21 mouse cellular contexts compared by ENCODE assay signal in the genomic region with DNA sequence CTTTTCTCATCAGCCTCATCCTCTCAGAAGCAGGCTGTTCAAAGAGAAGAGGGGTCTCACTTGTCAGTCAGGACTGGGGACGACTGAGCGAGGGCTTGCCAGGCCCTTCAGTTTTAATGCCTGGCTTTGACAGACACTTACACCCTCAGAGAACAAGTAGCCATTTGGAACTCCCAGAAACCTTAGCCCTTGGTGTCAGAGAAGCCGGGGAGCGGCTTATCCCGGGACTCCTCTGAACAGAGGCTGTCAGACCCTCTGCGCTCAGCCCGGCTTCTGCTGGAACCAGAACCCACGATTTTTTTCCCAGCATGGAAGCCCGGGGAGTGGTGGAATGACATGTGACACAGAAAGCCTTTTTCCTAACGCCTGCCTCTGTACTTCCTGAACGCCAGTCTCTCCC. TPM values are rescaled to one million over a fixed set of nuclear protein-coding genes. Genes with fewer than 3 reads are reported as not detected.
A peak's percentile ranks its signal among the peaks of the same experiment; 100 is the strongest.
DNase-seq lines count a peak whose midpoint lies in the region; ATAC-seq lines count a peak whose summit lies in the region.
"Had no signal": no experiment of that assay in that cellular context is flagged by ENCODE, and none has a peak within 500 bp of the region (broad histone marks: within the 10 kb centered on the region; RNA-seq: fewer than 3 reads in every experiment).

No protein-coding gene starts in this region.

- no peak overlapping the region for H3K27ac ChIP-seq in heart, embryonic 11.5 days (ENCODE audit: low read depth, low read length)
- H3K27ac ChIP-seq in midbrain, embryonic 10.5 days (replicated peaks), result peak overlapping the region; percentile 74; the same call in 1 of the 2 replicates
- no peak overlapping the region for H3K27ac ChIP-seq in midbrain, embryonic 16.5 days (ENCODE audit: low read length)
- no peak overlapping the region for H3K27ac ChIP-seq in embryonic facial prominence, embryonic 10.5 days (replicated peaks)
- H3K27ac ChIP-seq: embryonic facial prominence, embryonic 15.5 days; liver, embryonic 15.5 days had no signal

- H3K27me3 ChIP-seq in heart, embryonic 11.5 days (ENCODE audit: control insufficient read depth, insufficient read depth, low read length), result no peaks in the 10 kb centered on the region
- peaks cover 42% of the 10 kb centered on the region for H3K27me3 ChIP-seq in midbrain, embryonic 10.5 days (ENCODE audit: low read depth, poor library complexity, severe bottlenecking)
- peaks cover 5% of the 10 kb centered on the region; the same call in 1 of the 2 replicates for H3K27me3 ChIP-seq in midbrain, embryonic 16.5 days (ENCODE audit: control insufficient read depth, insufficient read depth, low read depth, low read length)
- H3K27me3 ChIP-seq in embryonic facial prominence, embryonic 10.5 days (replicated peaks; ENCODE audit: low read depth, poor library complexity, severe bottlenecking), result peaks cover 59% of the 10 kb centered on the region
- H3K27me3 ChIP-seq: heart, embryonic 12.5 days had no signal

- WGBS in heart, embryonic 11.5 days (ENCODE audit: insufficient replicate concordance), result 48% methylated on average over 11 of the region's 11 CpGs
- WGBS in midbrain, embryonic 10.5 days, result 36% methylated on average over 11 of the region's 11 CpGs
- 25% methylated on average over 11 of the region's 11 CpGs for WGBS in midbrain, embryonic 16.5 days
- 25% methylated on average over 11 of the region's 11 CpGs for WGBS in embryonic facial prominence, embryonic 10.5 days

- DNase-seq in heart, adult 11 months, result peak; percentile 87
- DNase-seq in midbrain, embryonic 10.5 days (ENCODE audit: low spot score), result peak; percentile 33
- DNase-seq in R1 (ENCODE audit: low read depth, low spot score), result peak; percentile 22
- DNase-seq in embryonic facial prominence, embryonic 10.5 days (ENCODE audit: low spot score), result peak; percentile 48
- DNase-seq in kidney, postnatal 36 days, result no peak
- DNase-seq in ovary, postnatal 10 days (ENCODE audit: low spot score), result no peak
- DNase-seq: adrenal gland, postnatal 25 days; B cell, adult 2 months; cerebellum, adult 11 months; cerebellum, adult 9-11 months; heart, postnatal 10 days; kidney, postnatal 25 days; liver; lung, postnatal 10 days; right cerebral cortex, postnatal 14 days had no signal

- no peak for ATAC-seq in heart, embryonic 11.5 days (replicated peaks; ENCODE audit: insufficient number of reproducible peaks, low FRiP score, low TSS enrichment)
- ATAC-seq in midbrain, embryonic 16.5 days, result no peak
- ATAC-seq: intestine, postnatal 0 days had no signal

- no peak overlapping the region; the same call in 1 of the 2 replicates for H3K9ac ChIP-seq in heart, embryonic 11.5 days (ENCODE audit: low read depth, low read length)
- H3K9ac ChIP-seq in midbrain, embryonic 16.5 days (ENCODE audit: low read depth, low read length), result no peak overlapping the region
- H3K9ac ChIP-seq: embryonic facial prominence, embryonic 15.5 days; heart, embryonic 12.5 days; liver, embryonic 15.5 days had no signal

- no peak overlapping the region for H3K4me3 ChIP-seq in heart, embryonic 11.5 days (ENCODE audit: low read depth, low read length)
- no peak overlapping the region for H3K4me3 ChIP-seq in midbrain, embryonic 10.5 days
- no peak overlapping the region for H3K4me3 ChIP-seq in midbrain, embryonic 16.5 days (ENCODE audit: low read depth, low read length)
- H3K4me3 ChIP-seq in embryonic facial prominence, embryonic 10.5 days, result no peak overlapping the region
- H3K4me3 ChIP-seq: embryonic facial prominence, embryonic 15.5 days; heart, embryonic 12.5 days; liver, embryonic 15.5 days had no signal

- H3K4me2 ChIP-seq in heart, embryonic 11.5 days, result no peak overlapping the region
- no peak overlapping the region for H3K4me2 ChIP-seq in midbrain, embryonic 16.5 days (ENCODE audit: low read length)
- H3K4me2 ChIP-seq: embryonic facial prominence, embryonic 15.5 days; liver, embryonic 15.5 days had no signal

- H3K4me1 ChIP-seq in heart, embryonic 11.5 days (ENCODE audit: control insufficient read depth, insufficient read depth, low read length), result peaks cover 20% of the 10 kb centered on the region
- H3K4me1 ChIP-seq in midbrain, embryonic 10.5 days, result peaks cover 71% of the 10 kb centered on the region
- H3K4me1 ChIP-seq in midbrain, embryonic 16.5 days (ENCODE audit: control insufficient read depth, insufficient read depth, low read length), result peaks cover 36% of the 10 kb centered on the region
- peaks cover 62% of the 10 kb centered on the region for H3K4me1 ChIP-seq in embryonic facial prominence, embryonic 10.5 days

- H3K36me3 ChIP-seq in heart, embryonic 11.5 days (ENCODE audit: control insufficient read depth, insufficient read depth, low read length), result no peaks in the 10 kb centered on the region
- no peaks in the 10 kb centered on the region for H3K36me3 ChIP-seq in midbrain, embryonic 10.5 days
- no peaks in the 10 kb centered on the region for H3K36me3 ChIP-seq in midbrain, embryonic 16.5 days (ENCODE audit: control insufficient read depth, insufficient read depth, low read length)
- H3K36me3 ChIP-seq in embryonic facial prominence, embryonic 10.5 days (replicated peaks), result no peaks in the 10 kb centered on the region
- H3K36me3 ChIP-seq: embryonic facial prominence, embryonic 15.5 days; heart, embryonic 12.5 days; liver, embryonic 15.5 days had no signal

- H3K9me3 ChIP-seq in heart, embryonic 11.5 days (replicated peaks; ENCODE audit: control insufficient read depth, low read length), result no peaks in the 10 kb centered on the region
- H3K9me3 ChIP-seq in midbrain, embryonic 10.5 days (replicated peaks), result no peaks in the 10 kb centered on the region
- H3K9me3 ChIP-seq in midbrain, embryonic 16.5 days (replicated peaks; ENCODE audit: control insufficient read depth, low read length, poor library complexity, severe bottlenecking), result no peaks in the 10 kb centered on the region
- no peaks in the 10 kb centered on the region for H3K9me3 ChIP-seq in embryonic facial prominence, embryonic 10.5 days
- H3K9me3 ChIP-seq: embryonic facial prominence, embryonic 15.5 days; heart, embryonic 12.5 days; liver, embryonic 15.5 days had no signal

RNA-seq across cellular contexts. Expression of gene Zbtb34, which starts 6.1 kb away (rescaled TPM):
- 4.2 and 6.4 TPM in 2 replicates for polyA plus RNA-seq in heart, embryonic 11.5 days (2014; fragmentation: Nextera tagmentation; extraction: Ambion mirVana)
- 6.1 and 7.4 TPM in 2 replicates for polyA plus RNA-seq in midbrain, embryonic 10.5 days (2016; fragmentation: Nextera tagmentation; extraction: Ambion mirVana)
- polyA plus RNA-seq in midbrain, embryonic 16.5 days (2015; fragmentation: Nextera tagmentation; extraction: Ambion mirVana), result 7.6 TPM in 2 replicates
- 7.4 and 7.5 TPM in 2 replicates for polyA plus RNA-seq in embryonic facial prominence, embryonic 10.5 days (2016; fragmentation: Nextera tagmentation; extraction: Ambion mirVana)

RNA-seq across cellular contexts. Expression of gene Zbtb43, which starts 31.2 kb away (rescaled TPM):
- polyA plus RNA-seq in heart, embryonic 11.5 days (2014; fragmentation: Nextera tagmentation; extraction: Ambion mirVana), result 12.8 and 16.8 TPM in 2 replicates
- polyA plus RNA-seq in midbrain, embryonic 10.5 days (2016; fragmentation: Nextera tagmentation; extraction: Ambion mirVana), result 20.3 and 25.3 TPM in 2 replicates
- 26.0 and 27.7 TPM in 2 replicates for polyA plus RNA-seq in midbrain, embryonic 16.5 days (2015; fragmentation: Nextera tagmentation; extraction: Ambion mirVana)
- 20.8 and 23.9 TPM in 2 replicates for polyA plus RNA-seq in embryonic facial prominence, embryonic 10.5 days (2016; fragmentation: Nextera tagmentation; extraction: Ambion mirVana)

Comparison
In these comparisons a context has a peak if more than half of its experiments do, and no peak if none do; other contexts are left out.
1. DNase-seq: peak in heart, adult 11 months (single experiment), midbrain, embryonic 10.5 days (single experiment), R1 (single experiment) and embryonic facial prominence, embryonic 10.5 days (single experiment); none in kidney, postnatal 36 days (0 of 2) and ovary, postnatal 10 days (single experiment).